Mouse (Mus musculus): ENCODE measurements around the gene Epb41. TPM values are rescaled to one million over a fixed set of nuclear protein-coding genes. Genes with fewer than 3 reads are reported as not detected.

Epb41 gene
- polyA plus RNA-seq, 1 experiment from 2014 or later = 59.6 TPM

- Histone ChIP-seq H3K27me3 (replicated peaks; ENCODE audit: control insufficient read depth, insufficient read depth, low read length) (no peaks in the 10 kb centered on the region), H3K4me2 (ENCODE audit: low read length) (no peak overlapping the region), H3K4me1 (replicated peaks; ENCODE audit: control insufficient read depth, insufficient read depth, low read length) (no peaks in the 10 kb centered on the region), H3K9me3 (ENCODE audit: control insufficient read depth, low read length) (no peaks in the 10 kb centered on the region), H3K36me3 (ENCODE audit: control insufficient read depth, insufficient read depth, low read length) (peaks cover 61% of the 10 kb centered on the region), H3K4me3 (ENCODE audit: low read depth, low read length) (no peak overlapping the region), H3K27ac (ENCODE audit: low read depth) (no peak overlapping the region), H3K9ac (ENCODE audit: low read length) (no peak overlapping the region)
- ATAC-seq (replicated peaks; ENCODE audit: low FRiP score, low TSS enrichment, low read depth) (no peak), DNase-seq (ENCODE audit: low spot score) (no peak)
- WGBS = 92% methylated on average over 15 of the region's 15 CpGs
These were observed 174.0 kb downstream of the Epb41 start for GRCm38 (mm10) chr4:131901090-131901489.

DNA sequence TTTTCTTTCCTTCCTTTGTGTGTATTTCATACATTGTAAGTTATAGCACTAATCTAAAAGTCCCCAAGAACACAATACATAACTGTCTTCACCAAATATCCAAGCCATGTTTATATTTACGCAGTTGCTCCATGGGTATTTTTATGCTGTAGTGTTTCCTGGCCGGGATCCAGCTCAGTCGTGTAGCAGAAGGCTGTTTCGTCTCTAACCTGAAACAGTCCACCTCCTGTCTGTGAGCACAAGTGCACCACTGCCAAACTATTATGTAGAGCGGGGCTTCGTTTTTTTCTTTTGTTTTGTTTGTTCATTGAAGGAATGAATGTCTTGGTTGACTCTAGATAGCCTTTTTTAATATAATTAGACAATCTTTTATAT is 176.0 kb downstream of the Epb41 start:
- Histone ChIP-seq H3K4me2 (ENCODE audit: low read length) (no peak overlapping the region), H3K9me3 (ENCODE audit: control insufficient read depth, low read length) (no peaks in the 10 kb centered on the region), H3K36me3 (ENCODE audit: control insufficient read depth, insufficient read depth, low read length) (peaks cover 69% of the 10 kb centered on the region), H3K27ac (ENCODE audit: low read depth) (no peak overlapping the region), H3K27me3 (replicated peaks; ENCODE audit: control insufficient read depth, insufficient read depth, low read length) (no peaks in the 10 kb centered on the region), H3K9ac (ENCODE audit: low read length) (no peak overlapping the region), H3K4me1 (replicated peaks; ENCODE audit: control insufficient read depth, insufficient read depth, low read length) (no peaks in the 10 kb centered on the region), H3K4me3 (ENCODE audit: low read depth, low read length) (no peak overlapping the region)
- WGBS = 81% methylated on average over 6 of the region's 6 CpGs
- ATAC-seq (replicated peaks; ENCODE audit: low FRiP score, low TSS enrichment, low read depth) = no peak
- DNase-seq (ENCODE audit: low spot score) = no peak

GRCm38 (mm10) chr4:131898503-131899179 is 176.5 kb downstream of the Epb41 start:
- Histone ChIP-seq H3K36me3 (ENCODE audit: control insufficient read depth, insufficient read depth, low read length) (peaks cover 73% of the 10 kb centered on the region), H3K4me2 (ENCODE audit: low read length) (no peak overlapping the region), H3K9ac (ENCODE audit: low read length) (no peak overlapping the region), H3K4me3 (ENCODE audit: low read depth, low read length) (no peak overlapping the region), H3K27ac (ENCODE audit: low read depth) (no peak overlapping the region), H3K9me3 (ENCODE audit: control insufficient read depth, low read length) (no peaks in the 10 kb centered on the region), H3K27me3 (replicated peaks; ENCODE audit: control insufficient read depth, insufficient read depth, low read length) (no peaks in the 10 kb centered on the region), H3K4me1 (replicated peaks; ENCODE audit: control insufficient read depth, insufficient read depth, low read length) (no peaks in the 10 kb centered on the region)
- no peak for DNase-seq (ENCODE audit: low spot score)
- no peak for ATAC-seq (replicated peaks; ENCODE audit: low FRiP score, low TSS enrichment, low read depth)
- WGBS = 89% methylated on average over 12 of the region's 12 CpGs

GRCm38 (mm10) chr4:131897787-131898186 is 177.3 kb downstream of the Epb41 start:
- Histone ChIP-seq H3K36me3 (ENCODE audit: control insufficient read depth, insufficient read depth, low read length) (peaks cover 82% of the 10 kb centered on the region), H3K4me2 (ENCODE audit: low read length) (no peak overlapping the region), H3K27ac (ENCODE audit: low read depth) (no peak overlapping the region), H3K27me3 (replicated peaks; ENCODE audit: control insufficient read depth, insufficient read depth, low read length) (no peaks in the 10 kb centered on the region), H3K4me1 (replicated peaks; ENCODE audit: control insufficient read depth, insufficient read depth, low read length) (no peaks in the 10 kb centered on the region), H3K9ac (ENCODE audit: low read length) (no peak overlapping the region), H3K9me3 (ENCODE audit: control insufficient read depth, low read length) (no peaks in the 10 kb centered on the region), H3K4me3 (ENCODE audit: low read depth, low read length) (no peak overlapping the region)
- WGBS = 91% methylated on average over 8 of the region's 8 CpGs
- DNase-seq (ENCODE audit: low spot score) (no peak), ATAC-seq (replicated peaks; ENCODE audit: low FRiP score, low TSS enrichment, low read depth) (no peak)

DNA sequence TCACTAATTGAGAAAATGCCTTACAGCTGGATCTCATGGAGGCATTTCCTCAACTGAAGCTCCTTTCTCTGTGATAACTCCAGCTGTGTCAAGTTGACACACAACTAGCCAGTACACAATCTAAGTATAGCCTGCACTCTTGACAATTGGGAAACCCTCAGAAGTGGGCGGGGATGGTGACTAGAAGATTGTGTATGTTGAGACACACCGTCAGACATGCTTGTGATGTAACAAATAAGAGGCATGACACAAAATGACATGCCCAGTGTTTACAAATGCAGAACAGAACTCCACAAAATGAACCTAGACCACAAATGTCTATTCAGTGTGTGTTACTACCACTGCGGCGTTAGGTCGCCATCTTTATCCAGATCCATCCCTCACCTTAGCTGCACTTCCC is 178.0 kb downstream of the Epb41 start:
- ATAC-seq (replicated peaks; ENCODE audit: low FRiP score, low TSS enrichment, low read depth) = no peak

DNA sequence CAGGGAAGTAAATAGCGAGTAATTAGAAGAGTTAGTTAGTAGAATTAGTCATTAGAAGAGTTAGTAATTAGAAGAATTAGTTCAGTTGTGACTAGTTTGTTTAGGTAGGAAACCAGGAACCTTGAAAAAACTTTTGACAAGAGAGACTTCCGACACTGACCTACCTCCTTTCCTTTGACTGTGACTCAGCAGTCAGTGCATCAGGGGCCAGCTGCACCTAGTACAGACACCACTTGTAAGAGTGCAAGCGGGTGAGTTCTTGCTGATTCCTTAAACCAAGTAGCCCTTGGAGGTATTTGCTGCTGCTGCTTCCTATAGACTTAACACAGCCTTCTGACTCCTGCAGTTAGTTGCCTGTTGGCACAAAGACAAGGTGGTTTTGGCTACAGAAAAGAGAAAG is 184.4 kb downstream of the Epb41 start:
- Histone ChIP-seq H3K4me1 (replicated peaks; ENCODE audit: control insufficient read depth, insufficient read depth, low read length) (no peaks in the 10 kb centered on the region), H3K27ac (ENCODE audit: low read depth) (no peak overlapping the region), H3K27me3 (replicated peaks; ENCODE audit: control insufficient read depth, insufficient read depth, low read length) (no peaks in the 10 kb centered on the region), H3K9ac (ENCODE audit: low read length) (no peak overlapping the region), H3K9me3 (ENCODE audit: control insufficient read depth, low read length) (no peaks in the 10 kb centered on the region), H3K36me3 (ENCODE audit: control insufficient read depth, insufficient read depth, low read length) (peaks cover 66% of the 10 kb centered on the region), H3K4me2 (ENCODE audit: low read length) (no peak overlapping the region), H3K4me3 (ENCODE audit: low read depth, low read length) (no peak overlapping the region)
- WGBS = 79% methylated on average over 3 of the region's 3 CpGs
- DNase-seq (ENCODE audit: low spot score) (no peak), ATAC-seq (replicated peaks; ENCODE audit: low FRiP score, low TSS enrichment, low read depth) (no peak)

More for the DNA sequence above, 178.0 kb downstream of the Epb41 start:
- Histone ChIP-seq H3K36me3 (ENCODE audit: control insufficient read depth, insufficient read depth, low read length) (peaks cover 82% of the 10 kb centered on the region), H3K9me3 (ENCODE audit: control insufficient read depth, low read length) (no peaks in the 10 kb centered on the region), H3K4me2 (ENCODE audit: low read length) (no peak overlapping the region), H3K9ac (ENCODE audit: low read length) (no peak overlapping the region), H3K27ac (ENCODE audit: low read depth) (no peak overlapping the region), H3K27me3 (replicated peaks; ENCODE audit: control insufficient read depth, insufficient read depth, low read length) (no peaks in the 10 kb centered on the region), H3K4me3 (ENCODE audit: low read depth, low read length) (no peak overlapping the region), H3K4me1 (replicated peaks; ENCODE audit: control insufficient read depth, insufficient read depth, low read length) (no peaks in the 10 kb centered on the region)
- no peak for DNase-seq (ENCODE audit: low spot score)
- whole genome bisulfite sequencing = 94% methylated on average over 5 of the region's 5 CpGs

DNA sequence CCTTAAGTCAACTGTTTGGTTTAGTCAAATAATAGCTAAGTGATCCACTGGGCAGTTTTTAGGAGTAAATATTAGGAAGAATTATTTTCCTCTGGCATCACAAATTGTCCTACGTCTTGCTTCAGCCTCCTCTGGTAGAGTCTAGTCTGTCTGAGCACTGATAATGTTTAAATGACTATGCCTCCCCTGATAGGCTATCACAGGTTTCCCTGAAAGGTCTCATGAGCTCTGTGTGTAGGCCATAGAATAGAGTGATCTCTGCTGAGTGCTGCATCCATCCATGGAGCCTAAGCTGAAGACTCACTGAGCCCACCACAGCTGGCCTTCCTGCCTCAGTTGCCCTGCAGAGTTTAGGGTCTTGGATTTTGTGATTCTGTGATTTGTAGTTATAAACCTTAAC is 186.6 kb downstream of the Epb41 start:
- H3K27me3 ChIP-seq (replicated peaks; ENCODE audit: control insufficient read depth, insufficient read depth, low read length) = no peaks in the 10 kb centered on the region
- no peaks in the 10 kb centered on the region for H3K4me1 ChIP-seq (replicated peaks; ENCODE audit: control insufficient read depth, insufficient read depth, low read length)
- ATAC-seq (replicated peaks; ENCODE audit: low FRiP score, low TSS enrichment, low read depth) (no peak), DNase-seq (ENCODE audit: low spot score) (no peak)
- H3K4me2 ChIP-seq (ENCODE audit: low read length) = no peak overlapping the region
- no peaks in the 10 kb centered on the region for H3K9me3 ChIP-seq (ENCODE audit: control insufficient read depth, low read length)
- H3K36me3 ChIP-seq (ENCODE audit: control insufficient read depth, insufficient read depth, low read length) = peaks cover 61% of the 10 kb centered on the region
- H3K9ac ChIP-seq (ENCODE audit: low read length) = no peak overlapping the region
- no peak overlapping the region for H3K27ac ChIP-seq (ENCODE audit: low read depth)
- WGBS = 77% methylated on average over 1 of the region's 1 CpGs
- H3K4me3 ChIP-seq (ENCODE audit: low read depth, low read length) = no peak overlapping the region

DNA sequence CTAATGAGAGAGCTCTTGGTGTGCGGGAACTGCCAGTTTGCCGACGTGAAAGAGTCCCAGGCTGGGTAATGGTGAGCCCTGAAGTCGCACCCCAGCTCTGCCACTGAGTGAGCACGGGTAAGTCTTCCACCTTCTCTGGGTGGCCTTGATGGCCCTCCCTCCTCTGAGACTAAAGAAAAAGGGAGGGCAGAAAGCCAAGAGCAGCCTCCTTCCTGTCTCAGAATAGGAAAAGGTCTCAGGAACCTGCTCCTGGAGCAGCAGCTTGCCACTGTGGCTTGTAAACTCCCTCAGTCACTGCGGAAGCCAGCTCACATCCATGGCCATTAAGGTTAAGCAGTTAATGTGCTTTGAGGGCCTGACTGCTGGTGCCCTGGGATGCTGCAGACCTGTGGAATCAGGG is 189.7 kb downstream of the Epb41 start:
- no peak overlapping the region for H3K27ac ChIP-seq (ENCODE audit: low read depth)
- 81% methylated on average over 6 of the region's 6 CpGs for WGBS
- H3K27me3 ChIP-seq (replicated peaks; ENCODE audit: control insufficient read depth, insufficient read depth, low read length) = no peaks in the 10 kb centered on the region
- H3K36me3 ChIP-seq (ENCODE audit: control insufficient read depth, insufficient read depth, low read length) = peaks cover 35% of the 10 kb centered on the region
- no peak overlapping the region for H3K9ac ChIP-seq (ENCODE audit: low read length)
- no peak overlapping the region for H3K4me2 ChIP-seq (ENCODE audit: low read length)
- H3K9me3 ChIP-seq (ENCODE audit: control insufficient read depth, low read length) = no peaks in the 10 kb centered on the region
- no peak overlapping the region for H3K4me3 ChIP-seq (ENCODE audit: low read depth, low read length)
- ATAC-seq (replicated peaks; ENCODE audit: low FRiP score, low TSS enrichment, low read depth) = no peak
- DNase-seq (ENCODE audit: low spot score) = no peak
- peaks cover 4% of the 10 kb centered on the region for H3K4me1 ChIP-seq (replicated peaks; ENCODE audit: control insufficient read depth, insufficient read depth, low read length)

DNA sequence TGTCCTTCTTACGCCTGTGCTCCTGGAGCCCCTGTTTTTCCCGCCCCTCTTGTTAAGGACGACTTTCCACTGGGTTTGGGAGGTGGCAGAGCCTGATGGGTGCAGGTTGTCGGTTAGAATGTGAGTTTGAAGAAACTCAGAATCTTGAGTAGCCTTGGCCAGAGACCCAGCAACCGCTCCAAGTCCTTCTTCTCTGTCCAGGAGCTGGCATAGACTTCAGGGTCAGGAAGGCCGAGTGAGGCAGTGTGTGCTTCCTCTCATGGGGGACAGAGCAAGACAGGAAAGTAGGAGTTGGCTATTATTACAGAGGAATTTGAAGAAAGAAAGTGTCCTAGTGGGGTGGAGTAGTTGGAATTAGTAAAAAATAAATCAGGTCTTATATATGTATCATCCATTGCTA is 191.6 kb downstream of the Epb41 start:
- Histone ChIP-seq H3K9me3 (ENCODE audit: control insufficient read depth, low read length) (no peaks in the 10 kb centered on the region), H3K36me3 (ENCODE audit: control insufficient read depth, insufficient read depth, low read length) (peaks cover 35% of the 10 kb centered on the region), H3K27me3 (replicated peaks; ENCODE audit: control insufficient read depth, insufficient read depth, low read length) (no peaks in the 10 kb centered on the region), H3K4me2 (ENCODE audit: low read length) (no peak overlapping the region), H3K9ac (ENCODE audit: low read length) (no peak overlapping the region), H3K27ac (ENCODE audit: low read depth) (no peak overlapping the region), H3K4me3 (ENCODE audit: low read depth, low read length) (no peak overlapping the region), H3K4me1 (replicated peaks; ENCODE audit: control insufficient read depth, insufficient read depth, low read length) (peaks cover 13% of the 10 kb centered on the region)
- no peak for ATAC-seq (replicated peaks; ENCODE audit: low FRiP score, low TSS enrichment, low read depth)
- no peak for DNase-seq (ENCODE audit: low spot score)
- WGBS = 69% methylated on average over 6 of the region's 6 CpGs
